Mouse (Mus musculus) heart, embryonic 12.5 days (tissue): ENCODE measurements around the gene Map4k5. TPM values are rescaled to one million over a fixed set of nuclear protein-coding genes. Genes with fewer than 3 reads are reported as not detected.
A peak's percentile ranks its signal among the peaks of the same experiment; 100 is the strongest.

ENCODE experiments used
- ATAC-seq: fragments of 200-750 bp; cut with Nextera tagmentation; 2 replicates; pipeline ENCODE4 v1.8.0; 2017; ENCODE audit warnings: moderate TSS enrichment, moderate library complexity; ENCODE audit not compliant: insufficient number of reproducible peaks, low FRiP score
- H3K27ac ChIP-seq: fragments of 300-500 bp; sonication (generic); 2 replicates; pipeline ENCODE4 v1.5.1; 2016; ENCODE audit warnings: mild to moderate bottlenecking, moderate library complexity; ENCODE audit not compliant: poor library complexity, severe bottlenecking
- H3K27me3 ChIP-seq: fragments of 300-500 bp; sonication (generic); replicated peaks from 2 replicates; pipeline ENCODE4 v1.6.1; 2016; ENCODE audit warnings: mild to moderate bottlenecking, moderate library complexity
- H3K36me3 ChIP-seq: fragments of 300-500 bp; sonication (generic); 2 replicates; pipeline ENCODE4 v1.6.1; 2016; ENCODE audit warnings: mild to moderate bottlenecking, moderate library complexity
- H3K4me1 ChIP-seq: fragments of 300-500 bp; sonication (generic); replicated peaks from 2 replicates; pipeline ENCODE4 v1.6.1; 2016; ENCODE audit warnings: mild to moderate bottlenecking
- H3K4me2 ChIP-seq: fragments of 300-500 bp; sonication (generic); 2 replicates; pipeline ENCODE4 v1.6.1; 2016; ENCODE audit warnings: mild to moderate bottlenecking, moderate library complexity
- H3K4me3 ChIP-seq: fragments of 300-500 bp; sonication (generic); 2 replicates; pipeline ENCODE4 v1.5.1; 2016; ENCODE audit warnings: mild to moderate bottlenecking
- H3K9ac ChIP-seq: fragments of 300-500 bp; sonication (generic); 2 replicates; pipeline ENCODE4 v1.6.1; 2016; ENCODE audit warnings: mild to moderate bottlenecking, moderate library complexity
- H3K9me3 ChIP-seq: fragments of 300-500 bp; sonication (generic); replicated peaks from 2 replicates; pipeline ENCODE4 v1.6.1; 2016; ENCODE audit warnings: mild to moderate bottlenecking, moderate library complexity
- WGBS: fragments of 180-500 bp; shearing (Covaris S2); methylation state at CpG from one replicate; pipeline ENCODE4 v1.1.7; 2016; 5-methylcytosine and 5-hydroxymethylcytosine counted together
- polyA plus RNA-seq: library from polyadenylated mRNA; unstranded; fragments of >200 nt; fragmentation: Nextera tagmentation; extraction: Ambion mirVana; gene quantifications from 2 replicates; pipeline ENCODE4 v1.2.1, GENCODE M21; 2016

Map4k5 gene
- polyA plus RNA-seq, 1 experiment from 2014 or later = 43.4 TPM

GRCm38 (mm10) chr12:69805148-69805547 is 87.9 kb downstream of the Map4k5 start:
- whole genome bisulfite sequencing = 85% methylated on average over 6 of the region's 6 CpGs
- no peak overlapping the region for H3K4me2 ChIP-seq
- no peak overlapping the region for H3K27ac ChIP-seq
- H3K4me1 ChIP-seq = peaks cover 13% of the 10 kb centered on the region
- H3K36me3 ChIP-seq = peaks cover 51% of the 10 kb centered on the region
- H3K9me3 ChIP-seq = no peaks in the 10 kb centered on the region
- no peak overlapping the region for H3K9ac ChIP-seq
- no peaks in the 10 kb centered on the region for H3K27me3 ChIP-seq
- H3K4me3 ChIP-seq = no peak overlapping the region
- no peak for ATAC-seq

- ATAC-seq = no peak
- H3K27ac ChIP-seq = no peak overlapping the region
- peaks cover 48% of the 10 kb centered on the region for H3K36me3 ChIP-seq
- peaks cover 13% of the 10 kb centered on the region for H3K4me1 ChIP-seq
- H3K4me3 ChIP-seq = no peak overlapping the region
- no peak overlapping the region for H3K4me2 ChIP-seq
- no peaks in the 10 kb centered on the region for H3K9me3 ChIP-seq
- H3K9ac ChIP-seq = no peak overlapping the region
- WGBS = 90% methylated on average over 10 of the region's 10 CpGs
- H3K27me3 ChIP-seq = no peaks in the 10 kb centered on the region
These were observed 88.5 kb downstream of the Map4k5 start for GRCm38 (mm10) chr12:69804393-69805070.

- Histone ChIP-seq H3K4me3 (no peak overlapping the region), H3K9ac (no peak overlapping the region), H3K27ac (no peak overlapping the region), H3K9me3 (no peaks in the 10 kb centered on the region), H3K27me3 (no peaks in the 10 kb centered on the region), H3K4me1 (peaks cover 8% of the 10 kb centered on the region), H3K36me3 (peaks cover 42% of the 10 kb centered on the region), H3K4me2 (no peak overlapping the region)
- WGBS = 87% methylated on average over 4 of the region's 6 CpGs
- ATAC-seq = no peak
These were observed 89.8 kb downstream of the Map4k5 start for GRCm38 (mm10) chr12:69803196-69803595.

- Histone ChIP-seq H3K9ac (no peak overlapping the region), H3K4me1 (no peaks in the 10 kb centered on the region), H3K27ac (no peak overlapping the region), H3K9me3 (no peaks in the 10 kb centered on the region), H3K36me3 (peaks cover 25% of the 10 kb centered on the region), H3K4me3 (no peak overlapping the region), H3K4me2 (no peak overlapping the region), H3K27me3 (no peaks in the 10 kb centered on the region)
- WGBS = 88% methylated on average over 4 of the region's 4 CpGs
- ATAC-seq = no peak
These were observed 92.4 kb downstream of the Map4k5 start for GRCm38 (mm10) chr12:69800586-69800985.

GRCm38 (mm10) chr12:69796311-69796710 is 96.7 kb downstream of the Map4k5 start:
- no peaks in the 10 kb centered on the region for H3K9me3 ChIP-seq
- no peak overlapping the region for H3K4me2 ChIP-seq
- ATAC-seq = no peak
- no peak overlapping the region for H3K9ac ChIP-seq
- peaks cover 4% of the 10 kb centered on the region; the same call in 1 of the 2 replicates for H3K27me3 ChIP-seq
- no peaks in the 10 kb centered on the region; the same call in 1 of the 2 replicates for H3K4me1 ChIP-seq
- 91% methylated on average over 3 of the region's 3 CpGs for WGBS
- H3K36me3 ChIP-seq = no peaks in the 10 kb centered on the region
- H3K27ac ChIP-seq = no peak overlapping the region
- no peak overlapping the region for H3K4me3 ChIP-seq

GRCm38 (mm10) chr12:69790530-69791505 is 102.2 kb downstream of the Map4k5 start, which contains the start of gene Cdkl1:
TSS of gene Cdkl1 (minus strand) at chr12:69791267.
- Histone ChIP-seq H3K36me3 (no peaks in the 10 kb centered on the region), H3K4me3 (peak within 1 kb of the TSS; percentile 56), H3K4me1 (peaks cover 5% of the 10 kb centered on the region; the same call in 1 of the 2 replicates), H3K27ac (no peak within 1 kb of the TSS), H3K4me2 (peak within 1 kb of the TSS; percentile 98), H3K9ac (peak within 1 kb of the TSS; percentile 64), H3K9me3 (no peaks in the 10 kb centered on the region), H3K27me3 (peaks cover 4% of the 10 kb centered on the region)
- ATAC-seq = peak; percentile 94
- 2% methylated on average over 45 of the region's 45 CpGs for WGBS

GRCm38 (mm10) chr12:69789766-69790529 is 103.1 kb downstream of the Map4k5 start:
- peak overlapping the region; percentile 64 for H3K9ac ChIP-seq
- no peaks in the 10 kb centered on the region for H3K9me3 ChIP-seq
- no peak overlapping the region for H3K27ac ChIP-seq
- peak overlapping the region; percentile 98 for H3K4me2 ChIP-seq
- H3K27me3 ChIP-seq = peaks cover 4% of the 10 kb centered on the region
- ATAC-seq = no peak
- peaks cover 5% of the 10 kb centered on the region; the same call in 1 of the 2 replicates for H3K4me1 ChIP-seq
- H3K4me3 ChIP-seq = peak overlapping the region; percentile 56
- WGBS = 36% methylated on average over 27 of the region's 27 CpGs
- H3K36me3 ChIP-seq = no peaks in the 10 kb centered on the region

- H3K27ac ChIP-seq = no peak overlapping the region
- no peaks in the 10 kb centered on the region for H3K36me3 ChIP-seq
- no peak overlapping the region for H3K9ac ChIP-seq
- ATAC-seq = no peak
- H3K4me3 ChIP-seq = no peak overlapping the region
- H3K4me2 ChIP-seq = no peak overlapping the region
- 79% methylated on average over 5 of the region's 5 CpGs for WGBS
- H3K27me3 ChIP-seq = peaks cover 4% of the 10 kb centered on the region
- H3K9me3 ChIP-seq = no peaks in the 10 kb centered on the region
- peaks cover 11% of the 10 kb centered on the region; the same call in 1 of the 2 replicates for H3K4me1 ChIP-seq
These were observed 104.6 kb downstream of the Map4k5 start for GRCm38 (mm10) chr12:69788380-69788779.

GRCm38 (mm10) chr12:69785471-69785870 is 107.5 kb downstream of the Map4k5 start:
- Histone ChIP-seq H3K4me3 (no peak overlapping the region), H3K4me1 (peaks cover 23% of the 10 kb centered on the region), H3K9me3 (no peaks in the 10 kb centered on the region), H3K4me2 (no peak overlapping the region), H3K27me3 (no peaks in the 10 kb centered on the region; the same call in 1 of the 2 replicates), H3K27ac (no peak overlapping the region), H3K9ac (no peak overlapping the region), H3K36me3 (no peaks in the 10 kb centered on the region)
- WGBS = 81% methylated on average over 9 of the region's 9 CpGs
- no peak for ATAC-seq

- H3K36me3 ChIP-seq = no peaks in the 10 kb centered on the region
- 0 out of 2 replicates have a peak overlapping the region, but pooled peaks have one; percentile 2 for H3K4me2 ChIP-seq
These were observed 109.6 kb downstream of the Map4k5 start for GRCm38 (mm10) chr12:69783247-69784025.

More at GRCm38 (mm10) chr12:69783247-69784025, 109.6 kb downstream of the Map4k5 start:
- Histone ChIP-seq H3K27me3 (no peaks in the 10 kb centered on the region), H3K4me3 (no peak overlapping the region), H3K9me3 (no peaks in the 10 kb centered on the region), H3K27ac (peak overlapping the region; percentile 10), H3K4me1 (peaks cover 23% of the 10 kb centered on the region), H3K9ac (no peak overlapping the region)
- peak; percentile 89 for ATAC-seq
- 52% methylated on average over 6 of the region's 6 CpGs for WGBS
